Mouse (Mus musculus) limb, embryonic 14.5 days (tissue): Measurements from ENCODE around the gene Dop1a. TPM values are rescaled to one million over a fixed set of nuclear protein-coding genes. Genes with fewer than 3 reads are reported as not detected.
A peak's percentile ranks its signal among the peaks of the same experiment; 100 is the strongest.

Experiments used
- ATAC-seq: fragments of 200-750 bp; cut with Nextera tagmentation; 2 replicates; pipeline ENCODE4 v1.8.0; 2017; ENCODE audit warnings: low read depth, moderate number of reproducible peaks, moderate TSS enrichment; ENCODE audit not compliant: low FRiP score
- DNase-seq: peaks from one replicate; pipeline ENCODE4 v3.0.0-alpha.2; 2015; ENCODE audit warnings: low spot score
- H3K27ac ChIP-seq: fragments of 300-500 bp; sonication (generic); replicated peaks from 2 replicates; pipeline ENCODE4 v1.5.1; 2014; ENCODE audit warnings: low read depth, mild to moderate bottlenecking, low read length, moderate library complexity, mixed read lengths
- H3K27me3 ChIP-seq: fragments of 300-500 bp; sonication (generic); 2 replicates; pipeline ENCODE4 v1.6.1; 2014; ENCODE audit warnings: low read length, mixed read lengths; ENCODE audit not compliant: control insufficient read depth, insufficient read depth
- H3K36me3 ChIP-seq: fragments of 300-500 bp; sonication (generic); 2 replicates; pipeline ENCODE4 v1.6.1; 2014; ENCODE audit warnings: mild to moderate bottlenecking, low read length, moderate library complexity, mixed read lengths; ENCODE audit not compliant: control insufficient read depth, insufficient read depth
- H3K4me1 ChIP-seq: fragments of 300-500 bp; sonication (generic); 2 replicates; pipeline ENCODE4 v1.6.1; 2014; ENCODE audit warnings: antibody characterized with exemption, low read length, mixed read lengths; ENCODE audit not compliant: control insufficient read depth, insufficient read depth
- H3K4me2 ChIP-seq: fragments of 300-500 bp; sonication (generic); replicated peaks from 2 replicates; pipeline ENCODE4 v1.6.1; 2014; ENCODE audit warnings: low read depth, mild to moderate bottlenecking, low read length, moderate library complexity; ENCODE audit not compliant: severe bottlenecking
- H3K4me3 ChIP-seq: fragments of 300-500 bp; sonication (generic); replicated peaks from 2 replicates; pipeline ENCODE4 v1.5.1; 2014; ENCODE audit warnings: low read length
- H3K9ac ChIP-seq: fragments of 300-500 bp; sonication (generic); 2 replicates; pipeline ENCODE4 v1.6.1; 2014; ENCODE audit warnings: mild to moderate bottlenecking, low read depth, low read length, moderate library complexity; ENCODE audit not compliant: severe bottlenecking
- H3K9me3 ChIP-seq: fragments of 300-500 bp; sonication (generic); 2 replicates; pipeline ENCODE4 v1.6.1; 2016; ENCODE audit warnings: low read length; ENCODE audit not compliant: control insufficient read depth
- POLR2A ChIP-seq: fragments of 200-500 bp; IDR thresholded peaks from 2 replicates; pipeline ENCODE4 v1.8.0; 2012; ENCODE audit warnings: inconsistent platforms, mild to moderate bottlenecking, moderate library complexity, borderline replicate concordance; ENCODE audit not compliant: insufficient read depth, insufficient read length; ENCODE audit errors: extremely low read depth
- WGBS: fragments of 180-500 bp; shearing (Covaris S2); extraction: QIAGEN DNeasy Blood & Tissue Kit; methylation state at CpG from one replicate; pipeline ENCODE4 v1.1.7; 2014; 5-methylcytosine and 5-hydroxymethylcytosine counted together
- polyA plus RNA-seq, 2 experiments: library from polyadenylated mRNA; depleted of rRNA in 1 of 2; stranded (reverse) in 1 of 2; unstranded in 1 of 2; fragments of >200 nt; fragmentation: Nextera tagmentation in 1 of 2; extraction: Ambion mirVana in 1 of 2; gene quantifications; 2 replicates each; pipeline versions ENCODE4 v1.2.1 to v1.2.3; 2012 to 2014

The Dop1a gene
- polyA plus RNA-seq, 2 experiments: 21.3 to 23.9 TPM

DNA sequence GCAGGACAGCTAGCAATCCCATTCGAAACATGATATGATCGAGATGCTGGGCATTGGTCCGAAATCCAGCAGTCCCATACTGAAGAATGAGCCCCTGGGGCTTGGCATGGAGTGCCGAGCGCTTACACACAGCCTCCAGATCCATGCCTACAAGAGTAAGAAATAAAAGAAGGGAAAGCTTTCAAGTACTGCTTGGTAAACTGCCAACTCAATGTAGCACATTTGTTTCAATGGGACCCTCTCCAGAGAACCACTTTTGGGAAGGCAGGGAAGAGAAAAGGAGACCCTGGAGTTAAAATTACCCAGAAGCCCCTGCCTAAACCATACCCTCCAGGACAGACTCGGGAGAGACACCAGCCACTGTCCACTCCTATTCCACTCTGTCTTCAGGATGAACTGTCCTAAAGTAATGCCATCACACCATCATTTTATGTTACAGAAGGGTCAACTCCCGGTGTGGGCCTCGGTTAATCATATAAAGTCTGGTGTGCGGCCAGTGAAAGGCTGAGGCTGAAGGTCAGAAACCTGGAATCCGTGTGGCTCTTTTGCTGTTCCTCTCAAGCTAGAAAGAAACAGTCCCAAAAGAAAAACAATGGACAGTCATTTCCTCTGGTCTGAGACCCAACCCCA lies 103.4 kb downstream of the Dop1a start:
- peaks cover 8% of the 10 kb centered on the region for H3K4me1 ChIP-seq
- no peak overlapping the region for H3K27ac ChIP-seq
- no peaks in the 10 kb centered on the region for H3K27me3 ChIP-seq
- H3K9me3 ChIP-seq: no peaks in the 10 kb centered on the region
- H3K4me3 ChIP-seq: peak overlapping the region; percentile 71
- DNase-seq (no peak), ATAC-seq (no peak)
- no peak for TF ChIP-seq POLR2A
- 77% methylated on average over 10 of the region's 10 CpGs for WGBS
- H3K36me3 ChIP-seq: peaks cover 32% of the 10 kb centered on the region
- H3K4me2 ChIP-seq: peak overlapping the region; percentile 97
- 0 out of 2 replicates have a peak overlapping the region, but pooled peaks have one; percentile 70 for H3K9ac ChIP-seq

DNA sequence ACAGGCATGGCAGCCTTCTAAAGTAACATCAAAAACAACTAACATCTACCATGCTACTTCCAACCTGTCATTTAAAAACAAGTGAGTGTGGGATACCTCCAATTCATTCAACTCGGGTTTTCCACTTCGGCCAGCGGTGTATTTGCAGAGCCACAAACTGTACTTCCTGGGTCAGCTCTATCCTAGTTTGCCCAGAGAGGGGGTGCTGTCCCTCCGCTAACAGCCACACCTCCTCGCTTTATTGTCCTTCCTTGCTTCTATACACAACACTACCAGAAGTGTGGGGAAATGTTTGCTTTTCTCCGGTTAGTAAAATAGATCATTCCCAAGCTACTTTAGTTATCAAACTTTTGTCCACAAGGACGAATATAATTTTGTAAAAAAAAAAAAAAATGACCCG lies 104.0 kb downstream of the Dop1a start:
- no peak for TF ChIP-seq POLR2A
- no peak for DNase-seq

DNA sequence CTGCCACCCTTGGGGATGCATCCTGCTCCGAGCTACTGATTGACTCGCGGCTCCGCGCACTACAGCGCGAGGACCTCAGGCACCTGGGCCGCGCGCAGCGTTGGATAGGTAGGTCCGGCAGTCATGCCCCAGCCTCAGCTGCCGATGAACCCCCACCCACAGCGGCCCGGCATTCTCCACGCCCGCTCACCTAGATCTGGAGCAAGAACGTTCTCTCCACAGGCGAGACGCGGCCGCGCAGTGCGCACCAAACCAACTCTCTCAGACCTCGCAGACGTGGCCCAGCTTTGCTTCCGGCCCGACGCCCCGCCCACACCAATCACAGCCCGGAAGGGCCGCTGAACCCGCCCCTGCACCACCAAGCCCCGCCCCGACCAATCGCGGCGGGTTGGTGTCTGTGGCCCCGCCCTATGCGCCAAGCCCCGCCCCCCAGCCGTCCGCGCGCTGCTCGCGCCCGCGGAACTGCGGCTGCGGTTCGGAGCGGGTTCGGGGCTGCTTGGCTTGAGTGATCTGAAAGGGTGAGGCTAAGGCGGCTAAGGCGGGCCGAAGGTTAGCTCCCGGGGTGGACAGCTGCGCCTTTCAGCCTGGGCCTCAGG lies 104.7 kb downstream of the Dop1a start, which contains the start of the genes Pgm3 and Rwdd2a:
Gene Pgm3, minus strand, starts transcription at position 303 of the 596 bp plus-strand sequence.
Gene Rwdd2a, plus strand, starts transcription at position 452 of the 596 bp plus-strand sequence.
- H3K4me3 ChIP-seq: peak within 1 kb of the TSS; percentile 71
- H3K36me3 ChIP-seq: peaks cover 22% of the 10 kb centered on the region
- DNase-seq (peak; percentile 93), ATAC-seq (peak; percentile 98)
- no peaks in the 10 kb centered on the region for H3K9me3 ChIP-seq
- H3K27me3 ChIP-seq: no peaks in the 10 kb centered on the region
- peaks cover 8% of the 10 kb centered on the region for H3K4me1 ChIP-seq
- peak; percentile 73; the same call in 1 of the 2 replicates for TF ChIP-seq POLR2A
- H3K4me2 ChIP-seq: peak within 1 kb of the TSS; percentile 97
- H3K27ac ChIP-seq: 0 out of 2 replicates have a peak within 1 kb of the TSS, but pooled peaks have one; percentile 33
- 0% methylated on average over 38 of the region's 59 CpGs for WGBS
- H3K9ac ChIP-seq: peak within 1 kb of the TSS; percentile 70

More for the DNA sequence above, 104.0 kb downstream of the Dop1a start:
- Histone ChIP-seq H3K4me1 (peaks cover 8% of the 10 kb centered on the region), H3K4me3 (peak overlapping the region; percentile 71), H3K27ac (no peak overlapping the region), H3K9ac (peak overlapping the region; percentile 70), H3K36me3 (peaks cover 27% of the 10 kb centered on the region), H3K9me3 (no peaks in the 10 kb centered on the region), H3K4me2 (peak overlapping the region; percentile 97), H3K27me3 (no peaks in the 10 kb centered on the region)
- no peak for ATAC-seq
- 12% methylated on average over 8 of the region's 8 CpGs for WGBS

DNA sequence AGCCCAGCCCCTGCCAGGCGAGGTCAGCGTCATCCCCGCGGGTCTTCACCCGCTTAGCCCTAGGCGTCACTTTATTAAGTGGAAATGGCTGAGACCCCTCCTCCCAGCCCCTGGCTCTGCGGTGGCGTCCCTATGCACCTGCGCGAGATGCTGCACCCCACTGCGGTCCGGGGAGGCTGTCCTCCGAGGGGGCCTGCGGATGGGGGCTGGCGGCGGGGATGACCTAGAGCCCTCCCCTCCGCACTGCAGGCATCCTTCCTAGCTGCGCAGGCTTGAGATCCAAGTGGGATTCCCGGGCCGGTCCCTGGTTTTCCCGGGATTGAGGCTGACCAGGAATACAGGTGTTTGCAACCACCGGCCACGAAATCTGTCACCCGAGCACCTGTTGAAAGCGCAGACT lies 105.2 kb downstream of the Dop1a start:
- no peak for TF ChIP-seq POLR2A
- no peak; the same call in 1 of the 2 replicates for ATAC-seq
- 0% methylated on average over 20 of the region's 25 CpGs for WGBS

DNA sequence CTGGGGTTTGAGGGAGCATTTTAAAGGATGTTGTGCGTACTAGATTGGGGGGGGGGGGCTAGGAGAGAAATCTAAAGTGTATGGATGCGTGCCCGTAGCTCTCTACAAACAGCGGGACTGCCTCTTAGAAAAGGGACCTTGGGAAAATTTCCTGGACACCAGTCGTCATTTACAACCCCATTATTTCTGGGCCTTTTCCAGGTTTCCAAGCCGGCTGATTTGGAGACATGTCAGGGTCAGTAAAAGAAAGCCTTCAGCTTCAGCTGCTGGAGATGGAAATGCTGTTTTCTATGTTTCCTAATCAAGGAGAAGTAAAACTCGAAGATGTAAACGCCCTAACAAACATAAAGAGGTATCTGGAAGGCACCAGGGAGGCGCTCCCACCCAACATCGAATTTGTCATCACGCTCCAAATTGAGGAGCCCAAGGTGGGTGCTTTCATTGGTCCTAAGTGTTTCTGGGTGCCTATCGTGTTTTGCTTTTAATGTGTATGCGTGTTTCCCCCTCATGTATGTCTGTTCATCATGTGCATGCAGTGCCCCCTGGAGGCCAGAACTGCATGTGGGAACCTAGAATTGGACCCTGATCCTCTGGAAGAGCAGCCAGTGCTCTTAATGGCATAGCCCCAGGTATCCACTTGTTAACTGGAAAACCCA lies 105.8 kb downstream of the Dop1a start:
- Histone ChIP-seq H3K4me1 (peaks cover 8% of the 10 kb centered on the region), H3K9ac (no peak overlapping the region), H3K4me3 (peak overlapping the region; percentile 71), H3K4me2 (peak overlapping the region; percentile 97), H3K27ac (no peak overlapping the region), H3K9me3 (no peaks in the 10 kb centered on the region), H3K27me3 (no peaks in the 10 kb centered on the region), H3K36me3 (peaks cover 12% of the 10 kb centered on the region)
- peak; percentile 66 for DNase-seq
- no peak for ATAC-seq
- TF ChIP-seq POLR2A: no peak
- WGBS: 12% methylated on average over 13 of the region's 13 CpGs

More for the DNA sequence above, 105.2 kb downstream of the Dop1a start:
- Histone ChIP-seq H3K27ac (no peak overlapping the region), H3K4me1 (peaks cover 8% of the 10 kb centered on the region), H3K4me3 (peak overlapping the region; percentile 71), H3K4me2 (peak overlapping the region; percentile 97), H3K9me3 (no peaks in the 10 kb centered on the region), H3K27me3 (no peaks in the 10 kb centered on the region), H3K9ac (peak overlapping the region; percentile 52), H3K36me3 (peaks cover 17% of the 10 kb centered on the region)
- DNase-seq: no peak
